Mouse (Mus musculus): Measurements from ENCODE around the gene Gadd45b.

DNA sequence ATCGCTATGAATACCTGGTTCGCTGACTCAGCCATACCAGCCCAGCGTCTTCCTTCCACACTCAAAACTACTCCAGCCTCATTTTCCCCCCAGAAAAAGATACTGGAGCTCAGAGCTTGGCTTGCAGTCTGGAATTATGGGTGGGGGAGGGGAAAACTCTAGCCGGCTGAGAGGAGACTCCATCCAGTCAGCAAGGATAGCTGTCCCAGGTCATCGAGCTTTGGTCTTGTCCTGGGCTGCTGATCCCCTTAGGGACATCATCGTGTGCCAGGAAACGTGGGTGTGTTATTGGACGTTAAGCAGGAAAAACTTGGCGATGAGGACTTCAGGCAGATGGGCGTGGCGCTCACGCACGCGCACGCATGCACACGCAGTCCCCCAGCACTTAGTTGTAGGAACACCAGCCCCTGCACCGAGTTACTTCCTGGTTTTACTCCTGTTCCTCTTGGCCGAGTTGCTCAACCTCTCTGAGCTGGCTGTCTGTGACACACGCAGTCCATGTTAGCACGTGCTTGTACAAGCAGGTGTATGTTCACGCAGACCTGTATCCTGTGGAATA, 3.6 kb downstream of the Gadd45b start:
- no peak for TF ChIP-seq EP300 (IDR thresholded peaks at IDR 0.05; ENCODE audit: low read depth)
- TF ChIP-seq CTCF (IDR thresholded peaks at IDR 0.05; ENCODE audit: low read depth), result no peak
